19 mouse cellular contexts compared by ENCODE assay signal in the genomic region with DNA sequence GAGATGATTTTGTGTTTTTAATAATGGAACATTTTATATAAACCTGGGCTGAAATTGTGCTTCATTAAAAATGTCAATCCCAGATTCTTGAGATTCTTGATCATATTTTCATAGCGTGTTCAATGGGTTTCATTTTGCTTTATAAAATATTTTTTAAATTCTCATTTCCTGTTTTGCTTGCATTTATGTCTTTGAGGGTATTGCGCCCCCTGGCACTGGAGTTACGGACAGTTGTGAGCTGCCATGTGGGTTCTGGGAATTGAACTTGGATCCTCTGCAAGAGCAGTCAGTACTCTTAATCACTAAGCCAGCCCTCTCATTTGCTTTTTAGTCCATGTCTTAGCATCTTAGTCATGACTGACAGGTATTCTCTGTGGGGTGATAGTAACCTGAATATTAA. TPM values are rescaled to one million over a fixed set of nuclear protein-coding genes. Genes with fewer than 3 reads are reported as not detected.
A peak's percentile ranks its signal among the peaks of the same experiment; 100 is the strongest.
DNase-seq lines count a peak whose midpoint lies in the region; TF ChIP-seq lines count a peak whose summit lies in the region.
"Had no signal": no experiment of that assay in that cellular context is flagged by ENCODE, and none has a peak within 500 bp of the region (broad histone marks: within the 10 kb centered on the region; RNA-seq: fewer than 3 reads in every experiment).

No protein-coding gene starts in this region.

- TF ChIP-seq CTCF in lung, adult 2 months (IDR thresholded peaks at IDR 0.05; ENCODE audit: insufficient read depth, low read length) = 0 out of 2 replicates have a peak, but pooled peaks have one; percentile 11

- DNase-seq in lung, adult 2 months = no peak
- DNase-seq in lung, postnatal 25 days (ENCODE audit: low spot score) = no peak
- peak; percentile 73 for DNase-seq in A20 (ENCODE audit: low read depth, low spot score)
- peak; percentile 15 for DNase-seq in CD4-positive helper T cell, adult 2 months (ENCODE audit: low read depth, low spot score)
- DNase-seq in naive thymus-derived CD4-positive, alpha-beta T cell, adult 2 months (ENCODE audit: low read depth) = peak; percentile 24
- DNase-seq in testis, postnatal 10 days (ENCODE audit: low spot score) = no peak
- no peak for DNase-seq in urinary bladder, postnatal 4 days (ENCODE audit: low spot score in 2 of 2)
- DNase-seq: adrenal gland, postnatal 36 days; cerebellum, adult 9-10 months; kidney, adult 11 months; left cerebral cortex, postnatal 4 days; thymus, postnatal 25 days had no signal

- H3K4me3 ChIP-seq in lung, adult 2 months (replicated peaks; ENCODE audit: extremely low read depth, low read depth, low read length) = no peak overlapping the region
- H3K4me3 ChIP-seq: embryonic facial prominence, embryonic 10.5 days; forebrain, embryonic 15.5 days; heart, embryonic 10.5 days; hindbrain, embryonic 10.5 days; limb, embryonic 15.5 days; midbrain, embryonic 15.5 days; myocyte had no signal

- peaks cover 4% of the 10 kb centered on the region; the same call in 1 of the 2 replicates for H3K4me1 ChIP-seq in lung, adult 2 months (ENCODE audit: control insufficient read depth, insufficient read depth, low read length)

- TF ChIP-seq POLR2A in lung, adult 2 months (IDR thresholded peaks at IDR 0.05; ENCODE audit: borderline replicate concordance, extremely low read depth, low read depth, low read length) = no peak

- WGBS in lung, adult 2 months = 74% methylated on average over 3 of the region's 3 CpGs

RNA-seq across cellular contexts. Expression of a gene that starts 1.8 kb away (rescaled TPM):
- polyA plus RNA-seq in lung, adult 2 months (2012; rRNA removed) = 67.5 and 76.5 TPM in 2 replicates

Comparison
In these comparisons a context has a peak if more than half of its experiments do, and no peak if none do; other contexts are left out.
1. DNase-seq: peak in A20 (single experiment), CD4-positive helper T cell, adult 2 months (single experiment) and naive thymus-derived CD4-positive, alpha-beta T cell, adult 2 months (single experiment); none in lung, adult 2 months (single experiment), lung, postnatal 25 days (single experiment), testis, postnatal 10 days (single experiment) and urinary bladder, postnatal 4 days (0 of 2).